19 mouse cellular contexts compared by ENCODE assay signal in genomic region chr6:146388010-146388409, GRCm38 (mm10).
DNase-seq lines count a peak whose midpoint lies in the region; ATAC-seq and TF ChIP-seq lines count a peak whose summit lies in the region.
"Had no signal": no experiment of that assay in that cellular context is flagged by ENCODE, and none has a peak within 500 bp of the region (broad histone marks: within the 10 kb centered on the region; RNA-seq: fewer than 3 reads in every experiment).

No protein-coding gene starts in this region.

- no peaks in the 10 kb centered on the region for H3K36me3 ChIP-seq in forebrain, embryonic 14.5 days (ENCODE audit: control insufficient read depth, insufficient read depth, low read length)
- H3K36me3 ChIP-seq in forebrain, postnatal 0 days (ENCODE audit: insufficient read depth) = no peaks in the 10 kb centered on the region
- no peaks in the 10 kb centered on the region for H3K36me3 ChIP-seq in midbrain, embryonic 12.5 days
- H3K36me3 ChIP-seq in midbrain, embryonic 14.5 days (ENCODE audit: control insufficient read depth, insufficient read depth, low read length) = no peaks in the 10 kb centered on the region
- H3K36me3 ChIP-seq in neural tube, embryonic 13.5 days = no peaks in the 10 kb centered on the region
- H3K36me3 ChIP-seq: embryonic facial prominence, embryonic 12.5 days had no signal

- H3K27ac ChIP-seq in forebrain, embryonic 14.5 days (ENCODE audit: low read depth, low read length) = no peak overlapping the region
- no peak overlapping the region for H3K27ac ChIP-seq in forebrain, postnatal 0 days (ENCODE audit: low read depth, low read length)
- no peak overlapping the region for H3K27ac ChIP-seq in midbrain, embryonic 12.5 days (replicated peaks)
- no peak overlapping the region; the same call in 1 of the 2 replicates for H3K27ac ChIP-seq in midbrain, embryonic 14.5 days (replicated peaks; ENCODE audit: low read depth, low read length)
- H3K27ac ChIP-seq in neural tube, embryonic 13.5 days (replicated peaks) = no peak overlapping the region
- H3K27ac ChIP-seq: embryonic facial prominence, embryonic 12.5 days; heart, embryonic 10.5 days; hindbrain, embryonic 14.5 days had no signal

- peak; percentile 33 for ATAC-seq in forebrain, embryonic 14.5 days
- no peak for ATAC-seq in forebrain, postnatal 0 days
- ATAC-seq in midbrain, embryonic 12.5 days (ENCODE audit: low FRiP score, low read depth) = peak; percentile 48; the same call in 1 of the 2 replicates
- no peak for ATAC-seq in midbrain, embryonic 14.5 days (ENCODE audit: low FRiP score, low TSS enrichment)
- ATAC-seq in neural tube, embryonic 13.5 days (ENCODE audit: low read depth) = peak; percentile 36; the same call in 1 of the 2 replicates
- ATAC-seq: activated CD4-positive, CD25-positive, alpha-beta regulatory T cell, adult 4 months; Patski had no signal

- no peak overlapping the region for H3K9ac ChIP-seq in forebrain, embryonic 14.5 days (ENCODE audit: low read length)
- H3K9ac ChIP-seq in forebrain, postnatal 0 days = no peak overlapping the region
- no peak overlapping the region for H3K9ac ChIP-seq in midbrain, embryonic 12.5 days (replicated peaks)
- H3K9ac ChIP-seq in midbrain, embryonic 14.5 days (replicated peaks; ENCODE audit: low read length) = no peak overlapping the region
- H3K9ac ChIP-seq in neural tube, embryonic 13.5 days = no peak overlapping the region
- H3K9ac ChIP-seq: embryonic facial prominence, embryonic 12.5 days; hindbrain, embryonic 14.5 days had no signal

- 82% methylated on average over 4 of the region's 4 CpGs for WGBS in forebrain, embryonic 14.5 days
- WGBS in forebrain, postnatal 0 days = 74% methylated on average over 4 of the region's 4 CpGs
- WGBS in midbrain, embryonic 12.5 days = 78% methylated on average over 4 of the region's 4 CpGs
- WGBS in midbrain, embryonic 14.5 days = 81% methylated on average over 4 of the region's 4 CpGs
- WGBS in neural tube, embryonic 13.5 days = 81% methylated on average over 4 of the region's 4 CpGs

- no peaks in the 10 kb centered on the region for H3K9me3 ChIP-seq in forebrain, embryonic 14.5 days (replicated peaks; ENCODE audit: control insufficient read depth, low read length)
- no peaks in the 10 kb centered on the region for H3K9me3 ChIP-seq in forebrain, postnatal 0 days (ENCODE audit: low read length)
- H3K9me3 ChIP-seq in midbrain, embryonic 12.5 days = no peaks in the 10 kb centered on the region
- no peaks in the 10 kb centered on the region for H3K9me3 ChIP-seq in midbrain, embryonic 14.5 days (ENCODE audit: control insufficient read depth, low read length)
- H3K9me3 ChIP-seq in neural tube, embryonic 13.5 days = no peaks in the 10 kb centered on the region
- H3K9me3 ChIP-seq: embryonic facial prominence, embryonic 12.5 days; heart, embryonic 10.5 days had no signal

- no peaks in the 10 kb centered on the region for H3K27me3 ChIP-seq in forebrain, embryonic 14.5 days (replicated peaks; ENCODE audit: control insufficient read depth, insufficient read depth, low read length)
- no peaks in the 10 kb centered on the region for H3K27me3 ChIP-seq in forebrain, postnatal 0 days (ENCODE audit: insufficient read depth, low read length)
- H3K27me3 ChIP-seq in midbrain, embryonic 12.5 days = peaks cover 5% of the 10 kb centered on the region; the same call in 1 of the 2 replicates
- H3K27me3 ChIP-seq in midbrain, embryonic 14.5 days (ENCODE audit: control insufficient read depth, insufficient read depth, low read length) = no peaks in the 10 kb centered on the region
- no peaks in the 10 kb centered on the region for H3K27me3 ChIP-seq in neural tube, embryonic 13.5 days
- H3K27me3 ChIP-seq: CH12.LX; embryonic facial prominence, embryonic 12.5 days; Patski had no signal

- H3K4me3 ChIP-seq in forebrain, embryonic 14.5 days (ENCODE audit: low read depth, low read length) = no peak overlapping the region
- H3K4me3 ChIP-seq in forebrain, postnatal 0 days (ENCODE audit: low read depth, low read length) = no peak overlapping the region
- no peak overlapping the region for H3K4me3 ChIP-seq in midbrain, embryonic 12.5 days
- no peak overlapping the region for H3K4me3 ChIP-seq in midbrain, embryonic 14.5 days (replicated peaks; ENCODE audit: low read depth, low read length)
- H3K4me3 ChIP-seq in neural tube, embryonic 13.5 days = no peak overlapping the region
- H3K4me3 ChIP-seq: embryonic facial prominence, embryonic 12.5 days; heart, embryonic 10.5 days had no signal

- H3K4me2 ChIP-seq in forebrain, embryonic 14.5 days (ENCODE audit: low read length) = no peak overlapping the region
- H3K4me2 ChIP-seq in forebrain, postnatal 0 days (ENCODE audit: low read depth) = no peak overlapping the region
- no peak overlapping the region for H3K4me2 ChIP-seq in midbrain, embryonic 12.5 days (replicated peaks)
- H3K4me2 ChIP-seq in midbrain, embryonic 14.5 days (ENCODE audit: low read length) = no peak overlapping the region
- no peak overlapping the region for H3K4me2 ChIP-seq in neural tube, embryonic 13.5 days
- H3K4me2 ChIP-seq: embryonic facial prominence, embryonic 12.5 days; hindbrain, embryonic 14.5 days had no signal

- TF ChIP-seq CTCF in forebrain, postnatal 0 days (IDR thresholded peaks at IDR 0.05; ENCODE audit: low read depth) = no peak

- peaks cover 6% of the 10 kb centered on the region; the same call in 1 of the 2 replicates for H3K4me1 ChIP-seq in forebrain, embryonic 14.5 days (ENCODE audit: control insufficient read depth, insufficient read depth, low read length)
- no peaks in the 10 kb centered on the region for H3K4me1 ChIP-seq in forebrain, postnatal 0 days (ENCODE audit: insufficient read depth)
- H3K4me1 ChIP-seq in midbrain, embryonic 12.5 days = peaks cover 6% of the 10 kb centered on the region
- 0 out of 2 replicates have a peak, but pooled peaks cover 12% of the 10 kb centered on the region for H3K4me1 ChIP-seq in midbrain, embryonic 14.5 days (ENCODE audit: control insufficient read depth, insufficient read depth, low read length)
- H3K4me1 ChIP-seq in neural tube, embryonic 13.5 days (replicated peaks) = peaks cover 9% of the 10 kb centered on the region

- DNase-seq in forebrain, embryonic 14.5 days (ENCODE audit: low spot score) = no peak
- DNase-seq in forebrain, postnatal 0 days = no peak
- DNase-seq in midbrain, embryonic 14.5 days = no peak
- no peak for DNase-seq in neural tube, embryonic 10.5 days (ENCODE audit: extremely low spot score, low spot score)
- DNase-seq: adrenal gland, postnatal 14 days; cerebellum, adult 11-12 months; cerebellum, adult 9-10 months; cerebellum, postnatal 25 days; gastrocnemius, postnatal 36 days; heart, adult 18-20 months; heart, postnatal 14 days had no signal

Comparison
In these comparisons a context has a peak if more than half of its experiments do, and no peak if none do; other contexts are left out.
1. ATAC-seq: peak in forebrain, embryonic 14.5 days (single experiment), midbrain, embryonic 12.5 days (single experiment) and neural tube, embryonic 13.5 days (single experiment); none in forebrain, postnatal 0 days (single experiment) and midbrain, embryonic 14.5 days (single experiment).